Mouse (Mus musculus): Measurements from ENCODE around the gene Tmtc1. TPM values are rescaled to one million over a fixed set of nuclear protein-coding genes. Genes with fewer than 3 reads are reported as not detected.

Tmtc1 gene
- polyA plus RNA-seq, 1 experiment from 2014 or later, result 0.09 TPM

DNA sequence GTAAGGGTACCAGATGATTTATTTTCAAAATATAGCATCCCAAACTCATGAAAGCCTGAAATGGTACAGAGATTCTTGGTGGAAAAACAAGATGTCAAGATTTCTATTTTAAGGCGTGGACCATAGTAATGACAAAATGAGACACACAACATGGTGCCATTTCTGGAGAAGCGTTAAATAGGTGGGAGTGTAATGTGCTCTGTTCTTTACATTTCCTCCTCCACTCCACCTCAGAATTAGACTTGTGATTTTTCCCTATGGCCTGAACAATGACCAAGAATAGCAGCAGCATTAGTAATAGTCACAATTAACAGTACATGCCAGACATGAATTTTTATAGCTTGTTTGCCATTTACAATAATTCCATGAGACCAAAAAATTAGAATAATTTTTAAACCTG, 102.0 kb downstream of the Tmtc1 start:
- H3K4me2 ChIP-seq, result no peak overlapping the region
- no peak overlapping the region for H3K4me3 ChIP-seq (replicated peaks)
- H3K27me3 ChIP-seq, result no peaks in the 10 kb centered on the region
- ATAC-seq (ENCODE audit: insufficient read depth), result no peak
- WGBS (ENCODE audit: insufficient replicate concordance), result 35% methylated on average over 2 of the region's 2 CpGs
- H3K9me3 ChIP-seq (replicated peaks), result no peaks in the 10 kb centered on the region
- no peak overlapping the region for H3K9ac ChIP-seq
- no peaks in the 10 kb centered on the region for H3K36me3 ChIP-seq (replicated peaks)
- no peaks in the 10 kb centered on the region for H3K4me1 ChIP-seq (replicated peaks)
- no peak overlapping the region for H3K27ac ChIP-seq (replicated peaks)

DNA sequence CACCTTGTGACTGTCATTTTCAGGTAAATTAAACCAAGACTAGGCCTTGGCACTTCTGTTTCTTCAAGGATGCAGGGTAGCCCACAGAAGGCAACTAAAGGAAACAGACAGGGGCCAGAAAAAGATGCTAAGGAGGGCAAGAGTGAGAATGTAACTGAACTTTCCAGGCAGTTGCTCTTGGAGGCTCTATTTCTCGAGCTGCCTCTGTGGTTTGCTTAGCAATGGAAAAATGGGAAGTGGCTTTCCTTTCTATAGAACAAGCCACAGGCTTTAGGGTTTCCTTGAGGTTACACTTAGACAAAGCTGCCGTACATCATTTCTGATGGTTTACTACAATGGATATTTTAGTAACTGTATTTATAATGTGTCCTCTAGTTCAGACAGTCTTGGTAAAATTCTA, 102.4 kb downstream of the Tmtc1 start:
- no peaks in the 10 kb centered on the region for H3K9me3 ChIP-seq (replicated peaks)
- no peak for ATAC-seq (ENCODE audit: insufficient read depth)
- H3K4me1 ChIP-seq (replicated peaks), result no peaks in the 10 kb centered on the region
- no peak overlapping the region for H3K27ac ChIP-seq (replicated peaks)
- H3K9ac ChIP-seq, result no peak overlapping the region
- no peaks in the 10 kb centered on the region for H3K36me3 ChIP-seq (replicated peaks)
- 20% methylated on average over 2 of the region's 2 CpGs for WGBS (ENCODE audit: insufficient replicate concordance)
- H3K4me3 ChIP-seq (replicated peaks), result no peak overlapping the region
- no peaks in the 10 kb centered on the region for H3K27me3 ChIP-seq
- no peak overlapping the region for H3K4me2 ChIP-seq

DNA sequence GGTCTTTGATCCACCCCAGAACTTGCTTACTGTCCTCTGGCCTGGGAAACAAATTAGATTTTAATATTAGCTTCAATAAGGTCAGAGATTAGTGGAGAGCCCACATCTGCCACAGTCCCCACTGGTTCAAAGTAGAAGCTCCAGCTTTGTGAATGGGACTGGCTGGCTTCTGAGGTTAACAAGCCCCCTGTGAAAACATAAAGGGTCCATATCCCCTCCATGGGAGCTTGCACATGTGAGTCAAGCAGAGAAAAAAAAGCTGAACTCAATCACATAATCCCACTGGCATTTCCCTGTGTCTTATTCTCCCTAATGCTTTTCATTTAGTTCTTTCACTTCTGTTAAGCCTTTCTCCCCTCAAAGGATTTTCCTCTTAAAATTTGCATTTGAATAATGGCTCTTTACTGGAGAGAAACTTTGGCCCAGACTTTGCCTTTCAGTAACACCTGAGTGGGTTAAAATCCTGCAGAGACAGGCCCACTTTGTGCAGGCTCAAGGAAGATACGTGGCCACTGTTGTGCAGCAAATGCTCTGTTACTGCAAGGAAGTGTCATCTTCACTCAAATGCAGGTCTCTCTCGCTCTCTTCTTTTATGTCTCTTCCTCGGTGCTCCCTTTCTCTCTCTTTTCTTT, 105.7 kb downstream of the Tmtc1 start:
- Histone ChIP-seq H3K9ac (no peak overlapping the region), H3K27ac (replicated peaks) (no peak overlapping the region), H3K4me3 (replicated peaks) (no peak overlapping the region), H3K4me2 (no peak overlapping the region), H3K9me3 (replicated peaks) (no peaks in the 10 kb centered on the region), H3K36me3 (replicated peaks) (no peaks in the 10 kb centered on the region), H3K27me3 (no peaks in the 10 kb centered on the region), H3K4me1 (replicated peaks) (no peaks in the 10 kb centered on the region)
- no peak for ATAC-seq (ENCODE audit: insufficient read depth)
- WGBS (ENCODE audit: insufficient replicate concordance), result 49% methylated on average over 3 of the region's 3 CpGs

DNA sequence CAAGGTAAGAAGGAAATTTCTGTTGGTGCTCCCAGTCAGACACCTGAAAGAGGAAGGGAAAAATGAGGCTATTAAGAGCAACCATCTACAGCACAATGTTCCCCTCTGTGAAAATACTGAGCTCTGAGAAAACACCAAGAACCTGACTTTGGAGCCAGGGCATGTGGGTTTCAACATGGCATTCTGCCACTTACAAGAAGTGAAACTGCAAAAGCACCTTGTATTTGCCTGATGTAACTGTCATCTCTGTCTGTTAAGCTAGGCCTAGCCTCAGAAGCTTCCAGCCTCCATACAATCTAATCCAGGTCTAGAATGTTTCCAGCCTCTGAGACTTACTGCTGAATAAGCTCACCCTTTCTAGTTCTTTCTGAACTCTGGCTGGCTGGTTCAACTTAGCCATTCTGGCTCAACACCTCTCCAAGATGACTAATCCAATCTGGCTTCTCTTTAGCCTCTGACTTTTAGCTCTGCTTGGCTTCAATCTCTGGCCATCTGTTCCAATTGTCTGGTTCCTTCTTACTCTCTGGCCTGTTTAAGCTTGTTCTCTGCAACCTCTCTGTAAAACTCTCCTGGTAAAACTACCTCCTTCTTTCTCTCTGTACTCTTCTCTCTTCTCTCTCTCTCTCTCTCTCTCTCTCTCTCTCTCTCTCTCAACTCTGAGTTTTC, 107.8 kb downstream of the Tmtc1 start:
- Histone ChIP-seq H3K4me3 (replicated peaks) (no peak overlapping the region), H3K4me2 (no peak overlapping the region), H3K4me1 (replicated peaks) (no peaks in the 10 kb centered on the region), H3K9ac (no peak overlapping the region), H3K9me3 (replicated peaks) (no peaks in the 10 kb centered on the region), H3K27me3 (no peaks in the 10 kb centered on the region), H3K27ac (replicated peaks) (no peak overlapping the region), H3K36me3 (replicated peaks) (no peaks in the 10 kb centered on the region)
- no peak for ATAC-seq (ENCODE audit: insufficient read depth)

DNA sequence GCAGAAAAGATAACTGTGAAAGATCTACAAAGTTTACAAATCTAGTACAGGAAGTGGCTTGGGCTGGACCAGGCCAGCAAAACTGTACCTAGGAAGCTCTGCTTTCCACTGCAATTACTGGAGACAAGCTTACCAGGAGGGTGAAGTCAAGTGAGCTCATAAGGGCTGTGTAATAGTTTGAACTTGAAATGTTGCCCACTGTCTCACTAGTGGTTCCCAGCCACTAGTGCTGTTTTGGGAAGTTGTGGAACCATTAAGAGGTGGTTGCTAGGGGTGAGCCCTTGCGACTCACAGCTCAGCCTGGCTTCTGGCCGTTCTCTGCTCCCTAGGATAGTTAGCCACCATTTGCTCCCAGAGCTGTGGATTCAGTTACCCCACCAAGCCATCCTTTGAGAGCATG, 112.3 kb downstream of the Tmtc1 start:
- no peak overlapping the region for H3K4me2 ChIP-seq
- no peak overlapping the region for H3K4me3 ChIP-seq (replicated peaks)
- no peak overlapping the region for H3K27ac ChIP-seq (replicated peaks)
- no peaks in the 10 kb centered on the region for H3K9me3 ChIP-seq (replicated peaks)
- no peak overlapping the region for H3K9ac ChIP-seq
- no peaks in the 10 kb centered on the region for H3K36me3 ChIP-seq (replicated peaks)
- ATAC-seq (ENCODE audit: insufficient read depth), result no peak
- H3K4me1 ChIP-seq (replicated peaks), result no peaks in the 10 kb centered on the region
- no peaks in the 10 kb centered on the region for H3K27me3 ChIP-seq
- WGBS (ENCODE audit: insufficient replicate concordance), result 53% methylated on average over 2 of the region's 2 CpGs

DNA sequence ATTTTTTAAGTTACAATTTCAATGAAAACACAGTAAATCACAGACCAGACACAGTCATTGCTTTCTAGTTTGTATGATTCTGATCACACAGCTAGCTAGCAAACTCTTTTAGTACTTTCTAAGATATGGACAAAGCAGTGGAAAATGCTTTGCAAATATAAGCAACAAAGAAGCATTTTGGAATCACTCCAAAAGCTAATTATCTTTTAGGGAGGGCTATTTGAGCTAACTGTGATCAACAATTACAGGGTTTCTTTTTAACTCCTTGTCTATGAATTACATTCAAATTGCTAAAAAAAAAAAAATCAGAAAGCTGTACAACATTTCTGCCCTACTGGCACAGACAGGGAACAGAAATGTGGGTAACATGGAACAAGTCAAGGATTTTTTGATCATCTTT, 114.2 kb downstream of the Tmtc1 start:
- no peak overlapping the region for H3K4me2 ChIP-seq
- H3K4me3 ChIP-seq (replicated peaks), result no peak overlapping the region
- no peak overlapping the region for H3K27ac ChIP-seq (replicated peaks)
- H3K9ac ChIP-seq, result no peak overlapping the region
- H3K27me3 ChIP-seq, result no peaks in the 10 kb centered on the region
- H3K9me3 ChIP-seq (replicated peaks), result no peaks in the 10 kb centered on the region
- no peaks in the 10 kb centered on the region for H3K36me3 ChIP-seq (replicated peaks)
- ATAC-seq (ENCODE audit: insufficient read depth), result no peak
- no peaks in the 10 kb centered on the region for H3K4me1 ChIP-seq (replicated peaks)

DNA sequence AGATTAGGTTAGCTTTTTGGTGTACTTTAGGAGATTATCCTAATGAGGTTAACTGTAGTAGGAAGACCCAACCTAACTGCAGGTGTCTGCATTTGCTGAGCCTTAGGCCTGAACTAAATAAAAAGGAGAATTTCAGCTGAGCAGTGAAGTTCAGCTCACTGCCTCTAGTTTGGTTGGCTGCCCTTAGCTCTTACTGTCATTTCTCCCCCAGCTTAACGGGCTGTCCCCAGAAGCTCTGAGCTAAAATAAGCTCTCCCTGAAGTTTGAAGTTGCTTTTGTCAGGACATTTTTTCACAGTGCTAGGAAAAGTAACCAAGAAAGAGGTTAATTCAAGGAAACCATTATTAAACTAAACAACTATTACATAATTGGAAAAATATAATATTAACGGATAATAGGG, 115.3 kb downstream of the Tmtc1 start:
- Histone ChIP-seq H3K27ac (replicated peaks) (no peak overlapping the region), H3K4me1 (replicated peaks) (no peaks in the 10 kb centered on the region), H3K9ac (no peak overlapping the region), H3K4me3 (replicated peaks) (no peak overlapping the region), H3K4me2 (no peak overlapping the region), H3K36me3 (replicated peaks) (no peaks in the 10 kb centered on the region), H3K9me3 (replicated peaks) (no peaks in the 10 kb centered on the region), H3K27me3 (no peaks in the 10 kb centered on the region)
- WGBS (ENCODE audit: insufficient replicate concordance), result 63% methylated on average over 2 of the region's 2 CpGs
- no peak for ATAC-seq (ENCODE audit: insufficient read depth)

DNA sequence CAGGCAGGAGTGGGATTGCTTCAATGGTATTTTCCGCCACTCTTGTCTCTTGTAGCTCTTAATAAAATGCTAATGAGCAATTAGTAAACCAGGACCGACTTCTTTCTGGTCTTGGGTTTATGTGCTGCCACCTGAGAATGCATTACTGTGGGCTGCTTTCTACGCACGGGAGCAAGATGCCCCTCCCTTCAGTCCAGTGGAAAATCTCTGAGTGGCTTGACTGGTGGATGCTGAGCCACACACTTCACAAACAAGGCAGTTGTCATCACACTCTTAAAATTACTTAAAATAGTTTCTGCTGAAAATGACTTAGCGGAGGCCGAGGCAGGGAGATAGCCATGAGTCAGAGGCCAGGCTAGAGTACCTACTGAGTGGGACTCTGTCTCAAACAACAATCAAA, 116.1 kb downstream of the Tmtc1 start:
- Histone ChIP-seq H3K27me3 (no peaks in the 10 kb centered on the region), H3K4me1 (replicated peaks) (no peaks in the 10 kb centered on the region), H3K4me3 (replicated peaks) (no peak overlapping the region), H3K9me3 (replicated peaks) (no peaks in the 10 kb centered on the region), H3K36me3 (replicated peaks) (no peaks in the 10 kb centered on the region), H3K4me2 (no peak overlapping the region), H3K9ac (no peak overlapping the region), H3K27ac (replicated peaks) (no peak overlapping the region)
- 63% methylated on average over 6 of the region's 6 CpGs for WGBS (ENCODE audit: insufficient replicate concordance)
- no peak for ATAC-seq (ENCODE audit: insufficient read depth)

DNA sequence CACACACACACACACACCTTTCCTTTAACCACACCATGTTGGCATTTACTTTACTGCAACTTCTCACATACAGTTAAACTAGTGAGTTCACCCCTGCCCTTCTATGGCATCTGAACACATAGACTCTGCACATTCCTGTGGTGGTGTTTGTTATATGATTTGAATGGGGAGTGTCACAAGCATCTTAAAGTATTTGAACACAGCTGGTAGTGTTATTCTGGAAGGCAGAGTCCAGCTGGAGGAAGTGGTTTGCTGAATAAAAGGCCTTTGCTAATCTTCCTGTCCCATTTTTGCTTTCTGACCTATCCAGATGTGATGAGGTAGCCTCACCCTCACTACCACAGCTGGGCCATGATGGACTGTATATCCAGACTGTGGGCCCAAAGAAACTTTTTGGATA, 125.5 kb downstream of the Tmtc1 start:
- H3K9me3 ChIP-seq (replicated peaks), result no peaks in the 10 kb centered on the region
- H3K27ac ChIP-seq (replicated peaks), result no peak overlapping the region
- no peak overlapping the region for H3K9ac ChIP-seq
- H3K4me1 ChIP-seq (replicated peaks), result no peaks in the 10 kb centered on the region
- no peak overlapping the region for H3K4me2 ChIP-seq
- no peaks in the 10 kb centered on the region for H3K27me3 ChIP-seq
- H3K36me3 ChIP-seq (replicated peaks), result no peaks in the 10 kb centered on the region
- no peak for ATAC-seq (ENCODE audit: insufficient read depth)
- no peak overlapping the region for H3K4me3 ChIP-seq (replicated peaks)

DNA sequence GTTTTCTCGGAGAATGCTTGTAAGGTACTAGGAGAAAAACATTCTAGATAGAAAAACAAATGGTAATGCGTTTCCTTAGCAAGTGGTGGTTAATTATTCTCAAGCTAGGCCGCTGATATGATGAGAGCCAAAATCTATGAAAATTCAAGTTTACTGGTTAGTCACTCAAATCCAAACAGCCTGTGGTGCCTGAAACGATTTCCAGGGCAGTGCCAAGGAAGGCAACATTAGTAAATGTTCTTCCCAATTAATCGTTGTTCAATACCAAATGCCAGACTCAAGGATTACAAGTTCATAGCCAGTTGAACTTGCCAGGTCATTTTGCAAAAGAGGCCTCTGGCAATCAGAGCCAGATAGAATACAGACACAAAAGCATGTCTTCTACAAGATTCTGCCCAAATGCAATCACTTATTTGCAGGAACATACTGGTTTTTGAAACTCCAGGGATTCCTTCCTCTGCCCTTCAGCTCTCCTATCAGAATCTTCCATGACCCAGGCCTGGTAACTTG, 128.6 kb downstream of the Tmtc1 start:
- Histone ChIP-seq H3K9me3 (replicated peaks) (no peaks in the 10 kb centered on the region), H3K4me1 (replicated peaks) (no peaks in the 10 kb centered on the region), H3K36me3 (replicated peaks) (no peaks in the 10 kb centered on the region), H3K9ac (no peak overlapping the region), H3K27me3 (no peaks in the 10 kb centered on the region), H3K27ac (replicated peaks) (no peak overlapping the region), H3K4me3 (replicated peaks) (no peak overlapping the region), H3K4me2 (no peak overlapping the region)
- 52% methylated on average over 5 of the region's 5 CpGs for WGBS (ENCODE audit: insufficient replicate concordance)
- no peak for ATAC-seq (ENCODE audit: insufficient read depth)

DNA sequence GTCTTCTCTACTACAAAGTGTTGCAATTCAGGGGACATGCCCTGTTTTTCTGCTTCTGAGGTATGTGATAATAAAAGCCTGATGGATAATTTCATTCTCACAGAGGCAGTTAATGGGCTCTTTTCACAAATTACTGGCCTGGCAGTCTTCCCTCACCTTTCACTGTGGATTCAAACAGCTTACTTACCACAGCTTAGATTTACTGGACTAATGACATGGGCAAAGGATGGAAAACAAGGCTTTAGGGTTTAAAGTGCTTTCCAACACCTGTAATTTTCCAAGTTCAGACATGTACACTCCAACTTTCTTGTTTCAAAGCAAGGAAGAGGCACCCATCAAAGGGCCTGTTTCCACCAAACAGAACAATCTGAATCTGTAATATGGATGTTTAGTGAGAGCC, 129.1 kb downstream of the Tmtc1 start:
- H3K9ac ChIP-seq, result no peak overlapping the region
- H3K27me3 ChIP-seq, result no peaks in the 10 kb centered on the region
- H3K4me1 ChIP-seq (replicated peaks), result no peaks in the 10 kb centered on the region
- no peaks in the 10 kb centered on the region for H3K9me3 ChIP-seq (replicated peaks)
- H3K27ac ChIP-seq (replicated peaks), result no peak overlapping the region
- no peak for ATAC-seq (ENCODE audit: insufficient read depth)
- no peak overlapping the region for H3K4me3 ChIP-seq (replicated peaks)
- H3K36me3 ChIP-seq (replicated peaks), result no peaks in the 10 kb centered on the region
- H3K4me2 ChIP-seq, result no peak overlapping the region

DNA sequence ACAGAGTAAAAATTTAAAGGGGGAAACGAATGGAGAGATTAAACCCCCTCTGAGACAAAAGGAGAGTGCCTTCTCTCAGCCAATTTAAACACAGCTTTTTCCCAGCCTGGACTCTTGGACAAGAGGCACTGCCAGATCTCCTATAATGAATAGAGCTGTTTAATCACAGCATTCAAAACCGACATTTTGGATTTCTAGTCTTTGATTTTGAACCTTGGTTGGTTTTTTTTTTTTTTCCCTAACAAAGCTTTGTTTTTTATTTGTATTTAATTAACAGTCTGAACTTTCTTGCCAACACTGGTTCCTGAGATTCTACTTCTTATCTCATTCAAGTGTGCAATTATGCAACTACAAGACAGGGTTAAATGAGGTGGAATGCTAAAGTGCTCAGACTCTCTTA, 133.2 kb downstream of the Tmtc1 start:
- H3K9me3 ChIP-seq (replicated peaks), result no peaks in the 10 kb centered on the region
- no peaks in the 10 kb centered on the region for H3K36me3 ChIP-seq (replicated peaks)
- no peak overlapping the region for H3K4me3 ChIP-seq (replicated peaks)
- H3K9ac ChIP-seq, result no peak overlapping the region
- H3K4me1 ChIP-seq (replicated peaks), result no peaks in the 10 kb centered on the region
- WGBS (ENCODE audit: insufficient replicate concordance), result 25% methylated on average over 2 of the region's 2 CpGs
- H3K4me2 ChIP-seq, result no peak overlapping the region
- no peak for ATAC-seq (ENCODE audit: insufficient read depth)
- no peak overlapping the region for H3K27ac ChIP-seq (replicated peaks)
- H3K27me3 ChIP-seq, result no peaks in the 10 kb centered on the region

All from liver, embryonic 15.5 days (tissue).